Mouse (Mus musculus) testis, adult 2 months (tissue): Measurements from ENCODE around the gene Fnbp1l. TPM values are rescaled to one million over a fixed set of nuclear protein-coding genes. Genes with fewer than 3 reads are reported as not detected.
A peak's percentile ranks its signal among the peaks of the same experiment; 100 is the strongest.

ENCODE experiments used
- H3K27ac ChIP-seq: fragments of 200-500 bp; 2 replicates; pipeline ENCODE4 v1.5.1; 2012; ENCODE audit warnings: low read depth, low read length; ENCODE audit not compliant: control insufficient read depth, insufficient read depth
- H3K27me3 ChIP-seq: fragments of 200-500 bp; 2 replicates; pipeline ENCODE4 v1.6.1; 2012; ENCODE audit warnings: mild to moderate bottlenecking, low read length, moderate library complexity; ENCODE audit not compliant: control insufficient read depth, insufficient read depth
- H3K36me3 ChIP-seq: fragments of 200-500 bp; 2 replicates; pipeline ENCODE4 v1.6.1; 2012; ENCODE audit warnings: mild to moderate bottlenecking, low read length; ENCODE audit not compliant: control insufficient read depth, insufficient read depth
- H3K4me1 ChIP-seq: fragments of 200-500 bp; 2 replicates; pipeline ENCODE4 v1.6.1; 2012; ENCODE audit warnings: low read length; ENCODE audit not compliant: control insufficient read depth, insufficient read depth
- H3K4me3 ChIP-seq: fragments of 200-500 bp; 2 replicates; pipeline ENCODE4 v1.5.1; 2012; ENCODE audit warnings: low read depth, mild to moderate bottlenecking, low read length, moderate library complexity, mixed read lengths; ENCODE audit not compliant: control insufficient read depth
- CTCF ChIP-seq: fragments of 200-500 bp; IDR thresholded peaks from 2 replicates; pipeline ENCODE4 v1.5.1; 2012; ENCODE audit warnings: low read depth, mild to moderate bottlenecking, inconsistent platforms, low read length, moderate library complexity; ENCODE audit not compliant: control insufficient read depth, insufficient read depth, insufficient replicate concordance
- POLR2A ChIP-seq: fragments of 200-500 bp; IDR thresholded peaks from 2 replicates; pipeline ENCODE4 v1.6.1; 2012; ENCODE audit warnings: low read depth, mild to moderate bottlenecking, inconsistent platforms, low read length, moderate library complexity; ENCODE audit not compliant: control insufficient read depth
- polyA plus RNA-seq: library from polyadenylated mRNA; depleted of rRNA; stranded (reverse); fragments of >200 nt; gene quantifications from 2 replicates; pipeline ENCODE4 v1.2.3, GENCODE M21; 2012

Fnbp1l gene
- polyA plus RNA-seq, 1 experiment, result 13.5 TPM

DNA sequence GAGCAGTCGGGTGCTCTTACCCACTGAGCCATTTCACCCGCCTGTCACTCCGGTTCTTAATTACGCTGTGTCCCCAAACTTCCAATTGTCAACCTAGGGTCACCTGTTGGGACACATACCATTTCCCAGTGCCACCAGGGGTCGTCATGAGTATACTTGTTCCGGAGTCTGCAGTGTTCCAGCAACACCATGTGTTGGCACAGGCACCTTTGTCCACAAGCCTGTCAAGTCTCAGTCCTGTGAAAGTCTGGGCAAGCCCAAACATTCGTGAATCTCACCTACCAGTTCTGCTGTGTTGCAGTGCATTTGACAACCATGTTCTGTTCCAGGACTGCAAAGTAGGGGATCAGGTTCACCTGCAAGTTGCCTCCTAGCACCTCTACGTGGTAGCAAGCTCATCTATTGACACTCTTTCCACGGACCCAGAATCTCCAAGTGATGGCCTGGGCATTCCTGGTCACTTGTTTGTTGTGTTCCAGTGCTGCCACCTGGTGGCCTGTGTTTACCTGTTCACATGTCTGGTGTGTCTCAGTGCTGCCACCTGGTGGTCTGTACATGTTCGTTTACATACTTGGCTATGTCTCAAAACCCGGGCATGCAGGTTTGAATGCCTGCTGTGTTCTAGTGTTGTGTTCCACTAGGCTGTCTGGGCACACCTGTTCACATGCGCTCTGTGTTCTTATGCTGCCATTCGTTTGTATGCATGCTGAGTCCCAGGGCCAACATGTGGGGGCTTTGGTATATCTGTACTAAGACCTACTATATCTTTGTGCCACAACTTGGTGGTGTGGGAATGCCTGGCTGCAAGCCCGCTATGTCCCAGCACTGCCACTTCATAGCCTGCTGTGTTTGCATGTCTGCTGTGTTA lies 19.0 kb upstream of the Fnbp1l start:
- Histone ChIP-seq H3K36me3 (no peaks in the 10 kb centered on the region), H3K27me3 (no peaks in the 10 kb centered on the region), H3K4me3 (no peak overlapping the region), H3K4me1 (no peaks in the 10 kb centered on the region; the same call in 1 of the 2 replicates), H3K27ac (no peak overlapping the region)
- TF ChIP-seq CTCF (peak; percentile 100), POLR2A (no peak)

DNA sequence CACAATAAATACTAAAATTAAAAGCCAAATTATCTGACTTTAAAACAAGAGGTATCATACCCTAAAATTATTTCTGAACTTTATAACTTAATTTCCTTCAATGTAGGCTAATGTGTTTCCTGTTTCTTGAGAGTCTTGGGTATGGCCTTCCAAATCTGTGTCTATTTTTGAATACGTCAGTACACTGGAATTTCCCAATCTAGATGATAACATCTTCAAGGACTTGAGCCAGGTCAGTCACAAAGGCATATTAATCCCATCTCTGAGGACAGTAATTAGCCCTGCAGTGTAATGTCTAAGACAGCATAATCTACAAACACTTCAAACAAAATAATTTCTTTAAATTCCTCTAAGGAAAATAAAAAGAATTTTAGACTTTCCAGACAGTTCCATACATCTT lies 17.8 kb upstream of the Fnbp1l start:
- TF ChIP-seq CTCF, result no peak
- TF ChIP-seq POLR2A, result no peak
- H3K27me3 ChIP-seq, result no peaks in the 10 kb centered on the region
- H3K4me1 ChIP-seq, result no peaks in the 10 kb centered on the region; the same call in 1 of the 2 replicates
- H3K4me3 ChIP-seq, result no peak overlapping the region
- no peaks in the 10 kb centered on the region for H3K36me3 ChIP-seq
- H3K27ac ChIP-seq, result no peak overlapping the region

DNA sequence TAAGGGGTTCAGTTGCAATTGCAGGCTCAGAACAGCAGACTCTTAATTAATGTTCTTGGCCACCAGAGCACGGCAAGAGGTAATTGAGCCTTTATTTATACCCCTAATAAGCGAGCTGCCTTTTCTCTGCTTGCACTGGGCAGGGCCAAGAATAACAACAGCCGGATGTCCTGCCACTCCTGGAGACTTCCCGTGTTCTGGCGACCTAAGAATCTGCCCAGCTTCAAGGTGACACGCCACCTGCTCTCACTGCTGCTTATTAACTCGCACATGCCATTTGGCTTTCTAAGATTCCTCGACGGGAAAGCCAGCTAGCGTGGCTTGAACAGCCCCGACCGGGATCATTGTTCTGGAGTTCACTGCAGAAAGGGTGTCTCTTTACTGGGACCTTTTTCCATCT lies 15.7 kb upstream of the Fnbp1l start:
- TF ChIP-seq CTCF (no peak), POLR2A (no peak)
- Histone ChIP-seq H3K27me3 (no peaks in the 10 kb centered on the region), H3K36me3 (no peaks in the 10 kb centered on the region), H3K27ac (no peak overlapping the region), H3K4me3 (no peak overlapping the region), H3K4me1 (no peaks in the 10 kb centered on the region; the same call in 1 of the 2 replicates)

DNA sequence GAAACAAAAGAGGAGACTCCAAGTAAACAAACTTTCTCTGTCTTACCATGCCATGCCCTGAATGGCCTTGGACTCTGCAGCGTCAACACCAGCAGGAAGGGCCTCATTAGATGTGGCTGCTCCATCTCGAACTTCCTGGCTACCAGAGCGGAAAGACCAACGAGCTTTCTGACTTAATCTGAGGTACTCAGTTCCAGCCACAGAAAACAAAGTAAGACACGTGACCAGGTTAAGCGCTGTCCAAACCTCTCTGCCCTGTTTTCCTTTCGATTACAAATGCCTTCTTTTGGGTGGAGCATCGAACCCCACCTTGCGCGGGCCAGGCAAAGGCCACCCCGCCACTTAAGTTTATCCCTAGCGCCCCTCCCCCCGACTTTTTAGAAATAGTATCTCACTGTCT lies 10.1 kb upstream of the Fnbp1l start:
- H3K27ac ChIP-seq, result no peak overlapping the region
- no peak overlapping the region; the same call in 1 of the 2 replicates for H3K4me3 ChIP-seq
- no peaks in the 10 kb centered on the region for H3K27me3 ChIP-seq
- no peaks in the 10 kb centered on the region for H3K36me3 ChIP-seq
- peaks cover 3% of the 10 kb centered on the region; the same call in 1 of the 2 replicates for H3K4me1 ChIP-seq
- TF ChIP-seq CTCF (no peak), POLR2A (no peak)

DNA sequence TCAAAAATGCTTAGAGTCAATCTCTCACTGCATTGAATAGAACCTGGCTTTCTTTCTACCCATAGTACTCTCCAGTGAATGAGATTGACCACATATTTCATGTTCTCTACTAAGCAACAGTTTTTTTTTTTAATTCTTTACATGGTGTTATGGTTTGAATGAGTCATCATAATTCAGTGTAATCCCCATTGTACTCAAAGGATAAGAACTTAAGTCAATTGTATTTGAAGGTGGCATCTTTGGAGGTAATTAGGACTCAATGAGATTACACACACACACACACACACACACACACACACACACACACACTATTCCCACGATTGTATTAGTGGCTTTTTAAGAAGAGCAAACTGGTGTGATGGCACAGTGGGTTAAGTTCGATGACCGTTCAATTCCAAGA lies 9.4 kb upstream of the Fnbp1l start:
- Histone ChIP-seq H3K4me3 (no peak overlapping the region), H3K27ac (no peak overlapping the region), H3K36me3 (no peaks in the 10 kb centered on the region), H3K4me1 (peaks cover 3% of the 10 kb centered on the region; the same call in 1 of the 2 replicates), H3K27me3 (no peaks in the 10 kb centered on the region)
- TF ChIP-seq CTCF, result no peak
- TF ChIP-seq POLR2A, result no peak

DNA sequence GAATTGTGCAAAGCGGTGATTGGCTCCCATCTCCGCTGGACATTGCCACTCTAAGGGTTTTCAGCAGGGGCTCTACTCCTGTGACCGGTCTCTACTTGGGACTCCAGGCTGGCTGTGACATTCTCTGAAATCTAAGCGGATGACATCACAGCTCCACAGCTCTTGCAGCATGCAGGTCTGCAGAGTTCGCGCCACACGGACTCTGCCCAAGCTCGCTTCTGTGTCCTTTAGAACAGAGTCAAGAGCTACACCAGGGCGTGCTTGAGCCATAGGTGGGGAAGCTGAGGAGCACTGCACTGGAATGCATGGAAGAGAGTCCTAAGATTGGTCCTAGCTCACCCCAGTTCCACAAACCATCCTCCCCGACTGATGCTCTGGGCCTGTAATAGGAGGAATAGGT lies 9.0 kb upstream of the Fnbp1l start:
- no peak for TF ChIP-seq CTCF
- TF ChIP-seq POLR2A, result no peak
- no peaks in the 10 kb centered on the region for H3K36me3 ChIP-seq
- no peak overlapping the region for H3K4me3 ChIP-seq
- H3K27me3 ChIP-seq, result no peaks in the 10 kb centered on the region
- H3K27ac ChIP-seq, result no peak overlapping the region
- H3K4me1 ChIP-seq, result peaks cover 3% of the 10 kb centered on the region; the same call in 1 of the 2 replicates

DNA sequence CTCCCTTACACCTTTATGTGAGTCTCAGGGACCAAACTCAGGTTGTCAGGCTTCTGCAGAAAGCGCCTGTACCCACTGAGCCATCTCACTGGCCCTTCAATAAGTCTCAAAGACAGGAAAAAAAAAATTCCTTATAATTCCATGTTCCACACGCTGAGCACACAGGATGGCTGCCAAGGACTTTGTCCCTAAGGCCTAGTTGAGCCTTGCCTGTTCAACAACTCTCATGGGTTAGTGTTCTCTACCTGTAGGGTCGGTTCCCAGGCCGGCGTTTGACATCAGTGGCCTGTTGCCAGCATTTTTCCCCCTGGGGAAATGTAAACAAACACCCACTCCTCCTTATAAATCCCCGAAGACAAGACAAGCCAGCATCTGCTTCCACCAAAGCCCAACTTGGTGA lies 8.3 kb upstream of the Fnbp1l start:
- Histone ChIP-seq H3K4me1 (peaks cover 3% of the 10 kb centered on the region; the same call in 1 of the 2 replicates), H3K27me3 (no peaks in the 10 kb centered on the region), H3K27ac (no peak overlapping the region), H3K36me3 (no peaks in the 10 kb centered on the region), H3K4me3 (no peak overlapping the region)
- TF ChIP-seq POLR2A (no peak), CTCF (no peak)
